Mouse (Mus musculus) cerebellum, postnatal 14 days (tissue): ENCODE measurements around the gene Capg.

Experiments
- DNase-seq, 2 experiments: peaks; one replicate each; pipeline ENCODE4 v3.0.0; 2021; ENCODE audit warnings: mixed read lengths in 2 of 2

Capg gene

DNA sequence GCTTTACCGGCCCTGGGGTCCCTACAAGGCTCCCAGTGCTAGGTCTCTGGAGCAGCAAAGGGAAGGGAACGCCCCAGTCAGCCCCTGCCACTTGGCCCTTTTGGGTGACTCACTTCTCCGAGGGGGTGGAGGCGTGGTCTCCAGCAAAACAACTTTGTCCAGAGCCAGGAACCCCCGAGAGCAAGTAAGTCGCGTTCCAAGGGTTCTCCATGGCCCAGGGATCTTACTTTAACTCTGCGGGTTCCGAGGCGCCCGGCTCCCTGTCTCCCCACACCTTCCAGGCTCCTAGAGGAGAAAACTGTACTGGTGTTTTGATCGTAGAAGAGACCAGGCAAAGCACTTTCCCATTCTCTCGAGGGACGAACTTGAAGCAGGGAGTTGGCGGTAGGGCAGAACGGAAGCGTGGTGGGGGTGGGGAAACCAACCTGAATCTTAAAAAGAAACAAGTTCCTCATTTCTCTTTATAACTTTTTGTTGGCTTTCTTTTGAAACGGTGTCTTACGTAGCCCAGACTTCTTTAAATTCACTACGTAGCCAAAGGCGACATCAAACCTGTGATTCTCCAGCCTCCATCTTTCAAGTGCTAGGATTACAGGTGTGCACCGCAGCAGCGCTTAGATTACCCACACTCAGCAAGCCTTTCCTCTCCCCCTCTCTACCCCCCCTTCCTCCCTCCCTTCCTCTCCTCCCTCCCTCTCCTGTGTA is at the start of gene Capg:
Gene Capg (plus strand): TSS at position 109 of the 705 bp plus-strand sequence.
- no peak for DNase-seq

DNA sequence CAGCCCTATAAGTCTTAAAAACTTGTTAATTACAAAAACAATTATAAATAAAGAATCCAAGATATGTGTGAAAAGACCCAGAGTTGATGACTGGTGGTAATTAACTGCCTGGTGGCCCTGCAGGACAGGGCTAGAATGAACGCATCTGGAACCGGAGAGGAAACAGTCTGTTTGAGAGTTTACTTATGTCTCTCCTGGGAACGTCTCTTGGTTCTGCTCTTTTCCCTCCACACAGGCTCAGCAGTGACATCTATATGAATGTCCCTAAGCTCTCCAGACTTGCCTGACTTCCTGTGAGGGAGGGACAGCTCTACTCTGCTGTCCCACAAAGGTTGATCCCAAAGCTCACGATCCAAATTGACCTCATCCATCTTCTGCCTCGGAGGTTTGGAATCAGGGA is 45.2 kb upstream of the Capg start:
- no peak for DNase-seq

DNA sequence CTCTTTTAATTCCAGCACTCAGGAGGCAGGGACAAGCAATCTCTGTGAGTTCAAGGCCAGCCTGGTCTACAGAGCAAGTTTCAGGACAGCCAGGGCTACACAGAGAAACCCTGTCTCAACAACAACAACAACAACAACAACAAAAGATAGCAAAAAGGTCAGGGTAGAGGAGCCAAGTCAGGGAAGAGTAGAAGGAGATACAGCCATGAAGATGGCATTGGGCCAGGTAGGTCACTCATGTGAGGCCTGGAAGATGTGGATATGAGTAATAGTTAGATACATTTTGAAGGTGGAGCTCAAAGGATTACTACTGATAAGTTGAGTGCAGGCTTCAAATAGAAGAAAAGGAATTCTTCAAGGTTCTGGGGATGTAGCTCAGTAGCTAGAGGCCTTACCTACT is 40.9 kb upstream of the Capg start:
- DNase-seq = no peak

DNA sequence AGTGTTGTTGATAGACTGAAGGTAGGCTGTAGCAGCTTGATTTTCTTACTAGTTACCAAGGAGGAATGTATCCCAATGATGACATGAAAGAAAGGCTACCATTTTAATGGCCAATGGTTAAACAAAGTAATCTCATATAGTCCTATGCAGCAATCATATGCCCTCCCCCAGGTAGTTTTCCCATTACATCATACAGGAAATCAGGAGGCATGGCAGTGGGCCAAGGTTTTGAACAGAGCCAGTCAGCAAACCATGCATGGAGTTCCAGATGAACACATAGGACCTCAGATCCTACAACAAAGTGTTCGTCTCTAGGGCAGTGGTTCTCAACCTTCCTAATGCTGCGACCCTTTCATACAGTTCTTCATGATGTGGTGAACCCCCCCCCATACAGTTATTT is 40.3 kb upstream of the Capg start:
- peak; percentile 12 to 53 for DNase-seq

DNA sequence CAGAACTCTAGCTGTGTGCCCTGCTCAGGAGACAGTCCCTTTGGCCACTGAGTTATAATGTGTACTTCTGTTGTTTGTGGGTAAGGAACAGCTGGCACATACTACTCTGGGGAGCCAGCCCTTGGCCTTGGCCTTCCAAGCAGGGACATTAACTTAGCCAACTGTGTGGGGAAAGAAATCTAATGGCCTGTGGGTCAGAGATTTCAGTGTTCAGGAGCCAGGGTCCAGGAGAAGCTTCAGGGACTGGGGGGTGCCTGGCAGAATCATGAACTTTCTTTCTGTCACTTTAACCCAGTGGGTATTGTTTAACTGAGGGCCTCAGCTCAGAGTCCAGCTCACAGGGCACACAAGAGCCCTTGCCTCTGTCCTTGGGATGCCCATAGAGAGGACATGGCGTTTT is 38.1 kb upstream of the Capg start:
- DNase-seq = no peak

DNA sequence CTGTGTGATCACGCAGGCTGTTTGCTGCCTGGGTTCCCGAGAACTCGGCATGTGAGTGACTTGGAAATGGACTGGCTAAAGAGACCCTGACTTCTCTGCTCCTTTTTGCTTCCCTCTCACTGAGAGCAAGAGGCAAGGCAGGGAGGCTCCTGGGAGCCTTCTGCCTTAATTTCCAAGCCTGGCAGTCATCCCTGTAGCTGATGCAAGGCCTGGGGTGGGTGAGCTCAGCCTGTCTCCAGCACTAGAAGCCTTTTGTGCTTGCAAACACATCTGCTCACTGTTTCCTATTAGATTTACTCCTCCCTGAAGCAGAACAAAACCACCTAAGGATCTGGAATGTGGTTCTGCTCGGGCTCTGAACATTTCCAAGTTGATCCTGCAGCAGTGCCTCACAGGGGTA is 35.6 kb upstream of the Capg start:
- DNase-seq = no peak

DNA sequence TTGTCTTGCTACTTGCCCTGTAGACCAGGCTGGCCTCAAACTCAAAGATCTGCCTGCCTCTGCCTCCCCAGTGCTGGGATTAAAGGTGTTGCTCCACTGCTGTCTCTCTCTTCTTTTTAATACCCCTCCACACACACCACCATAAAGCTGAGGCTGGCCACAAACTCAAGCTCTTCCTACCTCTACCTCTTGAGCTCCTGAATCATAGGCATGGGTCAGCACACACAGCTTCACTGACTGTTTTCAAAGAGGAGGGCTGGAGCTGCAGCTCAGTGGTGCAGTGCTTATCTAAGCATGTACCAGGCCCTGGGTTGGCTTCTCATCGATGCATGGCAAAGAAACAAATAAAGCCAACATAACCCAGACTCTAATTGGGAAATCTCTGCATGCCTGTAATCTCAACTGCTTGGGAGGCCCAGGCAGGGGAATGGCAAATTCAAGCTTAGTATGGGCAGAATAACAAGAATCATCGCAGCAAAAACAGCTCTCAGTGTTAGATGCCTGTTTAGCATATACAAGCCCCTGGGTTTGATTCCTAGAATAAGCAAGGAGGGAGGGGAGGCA is 34.2 kb upstream of the Capg start:
- no peak for DNase-seq

DNA sequence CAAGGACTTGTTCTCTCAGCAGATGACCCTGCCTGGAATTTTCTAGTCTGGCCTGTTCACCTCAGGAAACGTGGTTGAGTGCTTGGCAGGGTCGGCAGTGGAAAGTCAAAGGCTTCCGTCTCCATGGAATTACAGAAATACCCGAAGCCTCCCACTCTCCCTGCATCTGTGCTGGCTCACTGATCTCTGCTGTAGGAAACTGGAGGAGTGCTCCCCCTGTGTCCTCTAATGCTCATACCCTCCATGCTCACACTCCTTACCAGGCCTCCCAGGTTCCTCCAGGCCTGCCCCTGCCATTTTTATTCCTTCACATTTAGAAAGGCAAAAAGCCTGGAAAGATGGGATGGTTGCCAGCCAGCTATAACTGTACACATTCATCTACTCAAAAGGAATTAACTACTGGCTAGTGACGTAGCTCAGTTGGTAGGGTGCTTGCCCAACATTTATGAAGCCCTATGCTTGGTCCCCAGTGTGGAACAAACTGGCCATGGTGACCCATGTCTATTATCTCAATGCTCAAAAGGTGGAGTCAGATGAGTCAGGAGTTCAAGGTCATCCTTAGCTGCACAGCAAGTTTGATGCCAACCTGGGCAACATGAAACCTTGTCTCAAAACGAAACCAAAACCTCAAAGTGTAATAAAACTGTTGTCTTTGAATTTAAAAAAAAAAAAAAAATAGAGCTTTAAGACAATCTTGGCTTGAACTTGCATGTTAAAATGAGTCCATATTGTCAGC is 33.3 kb upstream of the Capg start:
- no peak for DNase-seq

DNA sequence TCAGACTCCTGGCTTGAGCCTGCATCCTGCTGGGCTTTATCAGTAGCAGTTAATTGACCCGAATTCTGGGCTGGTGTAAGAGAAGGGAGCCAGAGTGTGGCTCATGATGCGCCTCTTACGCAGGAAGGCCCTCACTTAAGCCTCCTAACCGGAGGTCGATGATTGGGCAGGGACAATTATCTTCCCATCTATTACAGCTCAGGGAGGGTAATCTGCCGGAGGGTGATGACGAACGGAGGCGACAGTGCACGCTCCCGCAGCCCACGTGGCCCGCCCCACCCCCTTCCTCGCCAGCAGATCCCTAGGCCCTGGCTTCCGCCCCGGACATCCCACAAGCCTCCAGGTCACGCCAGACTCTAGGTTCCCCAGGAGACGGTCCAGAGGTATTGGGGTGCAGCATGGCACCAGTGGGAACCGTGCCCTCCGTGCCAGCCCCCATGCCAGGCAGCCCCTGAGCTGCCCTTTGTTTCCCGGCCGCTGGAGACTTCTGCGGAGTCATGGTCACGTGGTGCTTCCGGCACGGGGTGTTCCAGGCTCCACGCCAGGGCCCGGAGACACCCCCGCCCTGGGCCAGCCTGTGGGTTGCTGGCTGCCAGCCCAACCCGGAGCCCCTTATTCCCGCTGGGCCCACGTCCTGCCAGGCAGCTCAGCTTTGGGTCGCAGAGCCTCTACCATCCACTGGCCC is 31.7 kb upstream of the Capg start:
- DNase-seq = peak; percentile 89 to 90

DNA sequence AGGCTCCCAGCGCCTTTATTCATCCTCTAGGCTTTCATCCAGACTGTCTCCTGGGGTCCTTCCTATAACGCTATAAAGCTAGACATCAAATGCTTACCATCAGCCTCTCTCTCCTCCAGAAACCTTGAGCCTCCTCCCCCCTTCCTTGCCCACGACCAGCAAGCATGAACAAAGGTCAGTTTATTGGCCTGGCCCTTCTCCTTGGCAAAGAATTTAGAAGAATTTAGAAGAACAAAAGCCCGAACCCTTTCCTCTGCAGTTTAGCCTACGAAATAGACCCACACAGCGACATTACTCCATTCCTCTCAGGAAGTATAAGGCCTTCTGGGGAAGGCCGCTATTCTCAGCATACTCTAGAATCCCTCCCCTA is 31.1 kb upstream of the Capg start:
- no peak for DNase-seq

DNA sequence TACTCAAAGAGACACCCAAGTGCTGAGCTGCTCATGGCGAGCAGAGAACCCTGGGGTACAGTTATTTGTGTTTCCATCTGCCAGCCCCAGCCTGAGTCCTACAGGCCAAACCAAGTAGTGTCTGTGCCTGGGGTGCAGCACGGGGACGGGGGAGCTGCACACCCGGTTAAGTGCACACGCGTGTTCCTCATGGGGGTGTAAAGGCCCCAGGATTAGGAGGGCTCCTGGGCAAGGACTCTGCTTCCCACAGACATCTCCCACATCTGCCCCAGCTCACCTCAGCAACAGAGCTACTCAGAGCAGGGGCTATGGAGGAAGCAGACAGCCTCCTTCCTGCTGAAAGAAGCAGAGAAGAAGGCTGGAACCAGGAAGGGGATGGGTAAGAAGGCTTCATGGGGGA is 28.5 kb upstream of the Capg start:
- DNase-seq = no peak

DNA sequence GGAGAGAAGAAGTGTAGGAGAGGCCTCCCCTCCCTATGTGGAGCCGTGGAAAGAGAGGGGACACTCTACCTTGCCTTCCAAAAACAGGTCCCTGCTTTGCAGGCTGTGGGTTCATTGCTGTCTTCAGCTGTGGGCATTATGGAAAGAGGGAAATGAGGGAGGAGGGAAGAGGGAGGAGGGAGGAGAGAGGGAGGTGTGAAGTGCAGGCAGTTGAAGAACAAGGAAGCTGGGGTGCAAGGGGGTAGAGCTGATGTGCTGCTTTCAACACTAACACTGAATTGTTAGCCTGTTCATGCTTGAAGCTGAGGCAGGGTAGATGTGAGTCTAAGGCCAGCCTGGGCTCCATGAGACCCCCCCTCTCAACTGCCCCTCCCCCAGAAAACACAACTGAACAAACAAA is 25.3 kb upstream of the Capg start:
- no peak for DNase-seq

DNA sequence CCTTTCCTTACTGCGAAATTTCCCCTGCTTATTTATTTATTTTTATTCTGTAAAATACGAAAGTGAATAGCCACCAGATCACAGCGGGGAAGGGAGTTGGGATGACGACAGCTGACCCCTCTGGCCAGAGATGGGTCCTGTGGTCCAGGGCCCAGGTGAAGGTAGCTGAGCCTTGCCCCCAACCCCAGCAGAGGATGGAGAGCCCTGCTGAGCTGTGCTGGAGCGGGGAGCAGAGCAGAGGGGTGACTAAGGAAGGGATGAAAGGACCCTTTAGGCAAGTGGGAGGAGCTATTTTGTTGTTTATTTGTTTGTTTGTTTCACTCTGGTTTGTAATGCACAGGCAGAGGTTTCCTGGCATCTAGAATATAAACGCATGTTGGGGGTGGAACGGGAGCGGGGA is 24.9 kb upstream of the Capg start:
- no peak for DNase-seq

DNA sequence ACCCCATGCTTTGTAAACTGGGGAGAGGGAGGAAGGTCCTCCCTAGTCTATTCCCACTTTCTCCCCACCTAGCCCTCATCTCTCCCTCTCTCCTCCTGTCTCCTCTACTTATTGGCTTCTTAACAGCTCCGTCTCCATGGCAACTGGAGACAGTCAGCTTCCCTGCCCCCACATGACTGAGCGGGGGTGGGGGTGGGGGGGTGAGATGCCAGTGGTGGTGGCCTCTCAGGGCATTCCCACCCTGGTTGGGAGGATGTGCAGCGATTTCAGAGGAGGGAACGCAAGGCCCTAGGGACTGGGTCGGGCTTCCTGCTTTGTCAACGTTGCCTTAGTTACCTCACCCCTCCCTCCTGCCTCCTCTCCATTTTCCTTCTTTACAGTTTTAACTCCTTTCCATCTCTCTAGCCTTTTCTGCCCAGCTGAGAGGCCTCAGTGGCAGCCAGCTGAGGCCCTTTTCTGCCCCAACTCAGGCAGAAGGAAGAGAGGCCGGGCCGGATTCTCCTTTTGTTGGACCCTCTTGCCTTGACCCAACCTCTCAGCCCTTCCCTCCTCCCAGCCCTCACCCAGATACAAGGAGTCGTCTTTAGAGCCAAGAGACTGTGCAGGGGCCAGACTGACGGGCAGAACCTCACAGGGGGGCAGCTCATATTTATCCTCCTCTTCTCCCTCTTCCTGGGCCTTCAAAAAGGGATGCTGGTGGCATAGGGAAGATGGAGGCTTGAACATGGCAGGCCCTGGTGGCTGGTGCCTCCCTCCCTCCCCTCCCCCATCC is 24.1 kb upstream of the Capg start:
- peak; percentile 66 to 85 for DNase-seq

DNA sequence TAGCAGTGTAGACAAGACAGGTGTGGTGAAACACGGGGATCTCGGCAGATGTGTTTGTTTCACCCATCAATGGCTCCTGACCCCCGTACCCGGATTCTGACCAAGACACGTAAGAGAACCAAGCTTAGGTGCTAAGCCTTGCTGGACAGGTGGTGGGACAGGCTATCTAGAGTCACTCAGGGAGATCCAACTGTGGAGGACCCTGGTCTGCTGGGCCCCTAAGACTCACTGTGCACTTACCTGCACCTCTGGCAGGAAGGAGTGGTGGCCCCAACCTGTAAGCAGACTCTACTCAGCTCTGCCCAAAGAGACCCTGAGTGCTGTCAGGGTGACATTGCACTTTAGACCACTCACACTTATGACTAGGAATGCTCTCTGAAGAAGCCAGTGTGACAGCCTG is 23.3 kb upstream of the Capg start:
- no peak for DNase-seq

DNA sequence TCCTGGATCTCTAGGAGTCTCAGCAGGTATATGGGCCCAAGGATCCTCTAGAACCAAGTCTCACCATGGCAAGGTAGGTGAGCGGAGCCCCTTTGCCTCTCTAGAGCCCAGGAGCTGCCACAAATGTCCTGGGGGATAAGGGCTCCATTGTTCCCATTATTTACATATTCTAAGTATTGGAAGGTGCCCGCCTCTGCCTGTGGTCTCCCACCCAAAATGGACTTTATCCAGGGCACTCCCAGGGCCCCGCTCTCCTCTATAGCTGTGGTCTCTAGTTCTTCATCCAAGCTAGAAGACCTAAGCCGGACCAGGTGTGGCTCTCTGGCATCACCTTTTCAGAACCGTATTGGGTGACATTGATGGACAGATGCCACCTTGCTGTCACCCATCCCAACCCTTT is 22.6 kb upstream of the Capg start, which contains the start of gene Sh2d6:
Gene Sh2d6 (minus strand): TSS at position 101 of the 400 bp plus-strand sequence.
- no peak for DNase-seq

DNA sequence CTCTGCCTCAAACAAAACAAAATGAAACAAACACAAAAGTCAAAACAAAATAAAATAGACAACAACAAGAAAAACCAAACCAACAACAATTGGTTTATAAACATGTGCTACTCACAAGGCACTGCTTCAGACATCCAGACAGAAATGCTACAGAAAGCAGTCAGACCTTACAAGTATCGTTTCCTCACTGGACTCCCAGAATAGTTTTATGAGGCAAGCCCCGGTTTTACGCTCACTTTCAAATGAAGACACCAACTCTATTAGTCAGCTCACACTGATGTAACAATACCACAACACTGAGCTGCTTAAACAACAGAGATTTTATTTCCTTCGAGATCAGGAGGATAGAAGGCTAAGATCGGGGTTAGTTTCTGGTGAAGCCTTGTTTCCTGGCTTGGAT is 21.9 kb upstream of the Capg start:
- no peak for DNase-seq

DNA sequence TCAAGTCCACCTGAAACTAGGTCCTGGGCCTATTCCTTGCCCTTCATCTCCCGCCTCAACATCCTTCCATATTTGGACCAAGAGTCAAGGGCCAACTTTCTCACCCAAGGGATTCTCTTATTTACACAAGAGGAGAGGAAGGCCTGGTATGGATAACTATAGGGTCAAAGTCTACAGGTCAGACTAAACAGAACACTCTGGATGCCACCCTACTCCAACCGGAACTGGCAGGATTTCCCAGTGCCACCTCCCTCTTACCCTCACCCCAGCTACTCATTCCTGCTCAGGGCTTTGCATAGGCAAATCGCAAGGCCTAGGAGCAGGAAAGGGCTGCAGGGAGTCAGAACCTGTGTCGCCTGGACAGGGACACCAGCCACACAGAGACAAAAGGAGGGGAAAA is 21.0 kb upstream of the Capg start:
- DNase-seq = no peak

DNA sequence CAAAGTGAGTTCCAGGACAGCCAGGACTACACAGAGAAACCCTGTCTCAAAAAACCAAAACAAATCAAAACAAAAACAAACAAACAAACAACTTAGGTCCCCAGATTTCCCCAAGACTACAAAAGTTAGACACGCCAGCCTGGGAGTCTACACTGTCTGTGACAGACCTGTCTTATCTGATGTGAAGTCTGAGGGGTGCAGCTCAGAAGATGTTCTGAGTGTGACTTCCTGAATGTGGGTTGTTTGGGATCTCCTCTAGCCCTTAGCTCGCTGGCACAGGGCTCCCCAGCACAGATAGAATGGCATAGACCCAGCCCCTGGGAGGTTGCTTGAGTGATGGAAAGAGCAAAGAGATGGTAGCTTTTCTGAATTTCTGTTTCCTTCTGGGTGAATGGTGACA is 20.0 kb upstream of the Capg start:
- no peak for DNase-seq

DNA sequence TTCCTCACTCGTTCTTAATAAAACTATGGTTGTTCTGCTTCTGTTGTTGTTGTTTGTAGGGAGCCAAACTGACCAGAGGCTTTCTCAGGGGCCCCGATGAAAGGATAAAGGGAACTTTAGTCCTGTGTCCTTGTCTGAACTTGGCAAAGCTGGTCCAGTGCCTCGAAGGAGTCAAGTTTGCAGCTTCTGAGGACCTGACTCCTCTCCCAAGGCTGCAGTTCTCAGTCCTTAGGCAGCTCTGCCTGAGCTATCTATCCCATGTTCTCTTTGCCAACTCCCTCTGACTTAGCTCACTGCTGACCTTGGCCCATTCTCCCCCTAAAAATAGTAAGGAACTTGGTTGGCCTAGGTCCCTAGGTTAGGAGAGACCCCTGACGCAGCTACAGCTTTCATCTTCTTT is 17.1 kb upstream of the Capg start:
- no peak for DNase-seq

DNA sequence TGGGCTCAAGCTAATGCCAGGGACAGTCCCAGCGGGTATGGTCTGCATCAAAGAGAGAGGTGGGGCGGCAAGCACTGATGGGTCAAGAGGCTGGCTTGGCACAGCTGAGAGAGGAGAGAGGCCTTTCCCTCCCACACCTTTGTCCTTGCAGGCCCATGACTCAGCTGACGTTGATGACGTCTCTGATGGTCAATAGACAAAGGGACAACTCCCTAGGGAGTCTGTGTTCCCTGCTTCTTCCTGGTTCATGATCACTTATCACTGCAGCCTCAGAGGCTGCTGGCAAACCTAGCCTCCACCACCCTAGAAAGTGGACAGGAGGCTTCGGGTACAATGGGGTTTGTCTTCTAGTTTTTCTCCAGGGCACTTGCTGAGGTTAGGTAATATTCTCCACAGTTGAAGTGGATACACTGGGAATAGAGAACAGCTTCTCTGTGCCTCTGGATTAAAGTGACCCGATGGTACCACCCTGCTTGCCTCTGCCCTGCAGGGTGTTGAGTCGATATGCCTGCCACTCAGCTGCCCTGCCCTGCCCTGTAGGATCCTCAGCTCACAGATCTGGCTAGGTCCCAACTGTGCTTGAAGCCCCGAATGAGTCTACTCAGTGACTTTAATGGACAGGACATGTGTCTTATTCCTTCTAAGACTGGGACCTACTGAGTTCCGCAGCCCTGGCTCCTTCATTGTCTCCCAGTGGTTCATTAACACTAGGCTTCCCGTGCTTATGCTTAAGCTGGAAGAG is 15.6 kb upstream of the Capg start:
- no peak for DNase-seq

DNA sequence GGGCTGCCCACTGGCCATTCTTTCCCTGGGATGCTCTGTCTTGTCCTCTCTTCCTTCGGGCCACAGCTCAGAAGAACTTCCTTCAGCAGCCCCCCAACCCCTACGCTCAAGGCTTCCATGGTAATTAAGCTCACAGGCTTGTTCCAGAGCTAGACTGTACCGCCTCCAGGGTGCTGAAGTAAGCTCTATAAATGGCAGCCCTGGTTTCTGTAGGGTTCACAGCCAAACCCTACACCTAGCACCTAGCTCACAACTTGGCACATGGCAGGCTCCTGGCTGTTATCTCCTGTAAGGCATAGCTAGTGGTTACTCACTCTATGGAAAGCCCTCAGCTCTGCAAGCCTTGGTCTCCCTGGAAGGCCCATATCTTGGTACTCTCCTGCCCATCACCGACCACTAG is 11.6 kb upstream of the Capg start:
- DNase-seq = no peak
